Mouse (Mus musculus): ENCODE measurements around the gene Arhgap45. TPM values are rescaled to one million over a fixed set of nuclear protein-coding genes. Genes with fewer than 3 reads are reported as not detected.
"Not testable (repeated sequence)": the region's sequence is repeated elsewhere in the genome, so short reads cannot be mapped to it uniquely, and the experiment has no call there.

Gene Arhgap45
- total and polyA plus RNA-seq, 3 experiments = 3.5 to 16.6 (median 5.1) TPM

DNA sequence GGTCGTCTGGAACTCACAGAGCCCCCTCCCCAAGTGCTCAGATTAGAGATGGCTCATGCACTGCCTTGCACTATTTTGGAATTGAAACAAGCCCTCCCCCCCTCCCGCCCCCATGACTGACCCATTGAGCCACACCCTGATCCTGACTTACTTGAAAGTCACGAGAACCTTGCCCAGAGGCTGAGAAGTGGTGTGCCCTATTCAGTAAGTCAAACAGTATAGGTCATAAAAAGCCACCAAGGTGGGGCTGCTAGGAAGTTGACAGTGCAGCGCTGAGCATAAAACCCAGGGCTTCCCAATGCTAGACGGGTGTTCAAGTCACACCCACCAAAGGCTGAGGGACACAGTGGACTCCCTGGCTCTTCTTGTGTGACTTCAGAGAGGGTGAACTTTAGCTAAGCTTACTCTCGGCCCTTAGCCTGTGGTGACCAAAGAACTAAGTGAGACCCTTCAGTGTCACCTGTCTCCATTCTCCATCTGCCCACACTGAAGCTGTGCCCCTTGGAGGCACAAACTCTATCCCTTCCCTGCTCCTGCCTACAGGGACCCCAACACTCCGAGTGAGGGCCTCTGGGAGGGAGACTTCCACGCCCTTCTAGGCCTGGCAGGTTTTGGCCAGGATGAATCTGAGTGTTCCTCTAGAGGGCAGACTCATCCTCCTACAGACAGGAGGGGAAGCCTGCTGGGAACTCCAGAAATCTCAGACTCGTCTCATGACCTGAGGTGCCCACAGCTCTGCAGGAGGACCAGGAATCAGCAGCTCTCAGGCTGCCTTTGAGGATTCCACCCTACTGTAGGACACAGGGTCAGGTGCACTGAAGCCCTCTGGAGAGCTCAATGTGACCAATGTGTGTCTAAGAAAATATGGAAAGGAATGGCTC lies 17.3 kb downstream of the Arhgap45 start:
- H3K27ac ChIP-seq = peak overlapping the region; percentile 85
- DNase-seq = peak; percentile 59 to 69
- H3K9ac ChIP-seq (ENCODE audit: low read depth, low read length) = no peak overlapping the region
- TF ChIP-seq POLR2A (IDR thresholded peaks at IDR 0.05; ENCODE audit: insufficient read depth, low read depth, low read length) = 0 out of 2 replicates have a peak, but pooled peaks have one; percentile 14
- TF ChIP-seq EP300 (IDR thresholded peaks at IDR 0.05; ENCODE audit: insufficient read depth, low read depth, low read length) = peak; percentile 71
- peak; percentile 76 for TF ChIP-seq CTCF (IDR thresholded peaks at IDR 0.05)
- no peaks in the 10 kb centered on the region for H3K27me3 ChIP-seq (ENCODE audit: control insufficient read depth, insufficient read depth, low read length)
- no peaks in the 10 kb centered on the region for H3K79me2 ChIP-seq (replicated peaks; ENCODE audit: control insufficient read depth, insufficient read depth, low read length)
- intact Hi-C loops (cut with DNase I) = no loop called here
- 15% methylated on average over 9 of the region's 9 CpGs for WGBS
- peaks cover 32% of the 10 kb centered on the region for H3K4me1 ChIP-seq (ENCODE audit: control insufficient read depth, insufficient read depth, low read length)
- peaks cover 2% of the 10 kb centered on the region; the same call in 1 of the 2 replicates for H3K36me3 ChIP-seq (ENCODE audit: control insufficient read depth, insufficient read depth, low read length)
- H3K4me3 ChIP-seq = no peak overlapping the region

DNA sequence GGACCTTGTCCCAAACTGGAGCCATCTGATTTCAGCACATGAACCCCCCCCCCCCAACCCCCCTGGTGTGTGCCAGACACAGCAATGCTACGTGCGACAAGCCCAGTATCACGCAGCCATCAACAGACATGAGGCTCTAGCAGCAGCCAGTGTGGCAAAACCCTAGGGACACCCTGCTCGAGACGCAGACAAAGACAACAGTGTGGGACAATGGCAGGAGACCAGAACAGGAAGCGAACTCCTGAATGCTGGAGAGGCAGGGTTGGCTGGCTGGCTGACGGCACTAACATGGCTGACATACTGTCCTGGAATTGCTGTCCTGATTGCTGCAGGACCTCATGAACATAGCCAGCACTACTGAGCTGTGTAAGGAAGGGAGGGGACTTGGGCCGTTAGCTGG lies 18.7 kb downstream of the Arhgap45 start:
- Histone ChIP-seq H3K27me3 (ENCODE audit: control insufficient read depth, insufficient read depth, low read length) (no peaks in the 10 kb centered on the region), H3K36me3 (ENCODE audit: control insufficient read depth, insufficient read depth, low read length) (peaks cover 2% of the 10 kb centered on the region; the same call in 1 of the 2 replicates), H3K4me1 (ENCODE audit: control insufficient read depth, insufficient read depth, low read length) (peaks cover 32% of the 10 kb centered on the region), H3K27ac (peak overlapping the region; percentile 85), H3K79me2 (replicated peaks; ENCODE audit: control insufficient read depth, insufficient read depth, low read length) (no peaks in the 10 kb centered on the region), H3K4me3 (no peak overlapping the region), H3K9ac (ENCODE audit: low read depth, low read length) (peak overlapping the region; percentile 18; the same call in 1 of the 2 replicates)
- TF ChIP-seq EP300 (IDR thresholded peaks at IDR 0.05; ENCODE audit: insufficient read depth, low read depth, low read length) (peak; percentile 85), CTCF (IDR thresholded peaks at IDR 0.05) (no peak), POLR2A (IDR thresholded peaks at IDR 0.05; ENCODE audit: insufficient read depth, low read depth, low read length) (peak; percentile 55)
- 50% methylated on average over 8 of the region's 8 CpGs for WGBS
- peak in 1 of 2 experiments; percentile 59 for DNase-seq
- intact Hi-C loops (cut with DNase I) = loop anchor here (5.0 kb wide), 1 partner anchor 183 kb away; the partner anchor contains the start of gene Ptbp1

DNA sequence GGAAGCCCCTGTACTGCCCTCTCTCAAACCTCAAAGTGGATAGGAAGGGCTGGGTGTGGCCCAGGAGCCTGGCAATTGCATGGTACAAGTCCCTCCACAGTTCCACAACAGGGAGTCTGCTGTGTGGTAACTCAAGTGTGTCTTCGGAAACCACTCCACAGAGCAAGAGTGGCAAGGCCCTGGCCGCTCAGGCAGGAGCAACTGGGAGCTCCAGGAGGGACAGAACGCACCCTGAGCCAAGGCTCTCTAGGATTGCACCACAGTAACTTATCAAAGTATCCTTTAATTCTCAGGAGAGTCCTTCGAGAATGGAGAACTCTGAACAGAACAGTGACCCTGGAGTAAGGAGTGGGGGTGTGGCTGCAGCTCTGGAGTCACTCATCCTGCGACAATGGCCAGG lies 19.2 kb downstream of the Arhgap45 start:
- Histone ChIP-seq H3K27me3 (ENCODE audit: control insufficient read depth, insufficient read depth, low read length) (no peaks in the 10 kb centered on the region), H3K9ac (ENCODE audit: low read depth, low read length) (no peak overlapping the region), H3K4me3 (no peak overlapping the region), H3K36me3 (ENCODE audit: control insufficient read depth, insufficient read depth, low read length) (peaks cover 2% of the 10 kb centered on the region; the same call in 1 of the 2 replicates), H3K27ac (peak overlapping the region; percentile 85), H3K79me2 (replicated peaks; ENCODE audit: control insufficient read depth, insufficient read depth, low read length) (no peaks in the 10 kb centered on the region), H3K4me1 (ENCODE audit: control insufficient read depth, insufficient read depth, low read length) (peaks cover 32% of the 10 kb centered on the region)
- no peak for DNase-seq
- 60% methylated on average over 5 of the region's 5 CpGs for WGBS
- TF ChIP-seq POLR2A (IDR thresholded peaks at IDR 0.05; ENCODE audit: insufficient read depth, low read depth, low read length) (no peak), EP300 (IDR thresholded peaks at IDR 0.05; ENCODE audit: insufficient read depth, low read depth, low read length) (no peak), CTCF (IDR thresholded peaks at IDR 0.05) (no peak)
- intact Hi-C loops (cut with DNase I) = loop anchor here (5.0 kb wide), 1 partner anchor 183 kb away; the partner anchor contains the start of gene Ptbp1

DNA sequence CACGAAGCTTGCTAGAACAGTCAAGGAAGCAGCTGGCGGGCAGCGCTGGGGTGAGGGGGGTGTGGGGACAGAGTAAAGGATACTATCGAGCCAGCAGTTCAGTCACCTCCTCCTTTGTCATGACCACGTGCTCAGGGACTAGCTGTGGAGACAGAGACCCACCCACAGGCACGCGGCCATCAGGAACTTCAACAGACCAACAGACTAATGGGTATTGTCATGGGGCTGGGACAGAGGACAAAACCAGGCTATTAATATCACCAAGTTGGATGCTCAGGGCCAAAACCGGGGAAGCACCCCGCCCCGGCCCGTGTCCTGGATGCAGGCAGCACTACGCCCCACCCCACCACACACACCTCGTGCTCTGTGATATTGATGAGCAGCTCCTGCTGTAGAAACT lies 20.4 kb downstream of the Arhgap45 start:
- H3K4me3 ChIP-seq = no peak overlapping the region
- H3K9ac ChIP-seq (ENCODE audit: low read depth, low read length) = no peak overlapping the region
- WGBS = 34% methylated on average over 13 of the region's 13 CpGs
- H3K27me3 ChIP-seq (ENCODE audit: control insufficient read depth, insufficient read depth, low read length) = no peaks in the 10 kb centered on the region
- peaks cover 2% of the 10 kb centered on the region; the same call in 1 of the 2 replicates for H3K36me3 ChIP-seq (ENCODE audit: control insufficient read depth, insufficient read depth, low read length)
- DNase-seq = peak; percentile 72 to 89
- peaks cover 32% of the 10 kb centered on the region for H3K4me1 ChIP-seq (ENCODE audit: control insufficient read depth, insufficient read depth, low read length)
- no peak for TF ChIP-seq POLR2A (IDR thresholded peaks at IDR 0.05; ENCODE audit: insufficient read depth, low read depth, low read length)
- peak; percentile 98 for TF ChIP-seq EP300 (IDR thresholded peaks at IDR 0.05; ENCODE audit: insufficient read depth, low read depth, low read length)
- no peak for TF ChIP-seq CTCF (IDR thresholded peaks at IDR 0.05)
- peak overlapping the region; percentile 85 for H3K27ac ChIP-seq
- intact Hi-C loops (cut with DNase I) = loop anchor here (5.0 kb wide), 1 partner anchor 185 kb away; the partner anchor contains the start of gene Ptbp1
- no peaks in the 10 kb centered on the region for H3K79me2 ChIP-seq (replicated peaks; ENCODE audit: control insufficient read depth, insufficient read depth, low read length)

DNA sequence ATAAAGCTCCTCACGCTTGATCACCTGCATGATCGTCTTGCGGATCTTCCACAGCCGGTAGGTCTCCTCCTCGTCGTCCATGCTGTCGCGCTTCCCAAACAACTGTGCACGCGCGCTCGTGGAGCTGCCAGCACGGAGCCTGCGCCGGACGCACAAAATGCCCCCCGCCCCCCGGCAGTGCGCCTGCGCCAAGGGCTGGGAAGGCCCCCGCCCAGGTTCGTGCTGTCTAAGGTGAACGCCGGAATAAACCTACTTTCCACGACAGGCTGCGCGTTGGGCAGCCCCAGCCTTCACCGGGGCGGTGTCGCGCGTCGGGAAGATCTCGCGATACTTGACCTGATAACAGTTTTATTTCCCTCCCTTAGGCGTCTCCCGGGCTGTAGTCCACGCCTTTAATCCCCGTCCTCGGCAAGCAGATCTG lies 23.1 kb downstream of the Arhgap45 start, which contains the start of gene Polr2e:
Gene Polr2e (minus strand): TSS at position 237 of the 421 bp plus-strand sequence.
- TF ChIP-seq EP300 (IDR thresholded peaks at IDR 0.05; ENCODE audit: insufficient read depth, low read depth, low read length) = peak; percentile 98
- TF ChIP-seq POLR2A (IDR thresholded peaks at IDR 0.05; ENCODE audit: insufficient read depth, low read depth, low read length) = peak; percentile 89
- 0 out of 2 replicates have a peak, but pooled peaks have one; percentile 9 for TF ChIP-seq CTCF (IDR thresholded peaks at IDR 0.05)
- peaks cover 2% of the 10 kb centered on the region; the same call in 1 of the 2 replicates for H3K36me3 ChIP-seq (ENCODE audit: control insufficient read depth, insufficient read depth, low read length)
- peaks cover 21% of the 10 kb centered on the region for H3K4me1 ChIP-seq (ENCODE audit: control insufficient read depth, insufficient read depth, low read length)
- no peaks in the 10 kb centered on the region for H3K27me3 ChIP-seq (ENCODE audit: control insufficient read depth, insufficient read depth, low read length)
- H3K27ac ChIP-seq = peak within 1 kb of the TSS; percentile 89
- WGBS = under 1% methylated on average over 40 of the region's 40 CpGs
- intact Hi-C loops (cut with DNase I) = loop anchor here (2.0 to 5.0 kb wide), 5 partner anchors 13 to 187 kb away; partner anchors contain the start of genes Abca7, Cnn2, Ptbp1 and Stk11
- H3K4me3 ChIP-seq = peak within 1 kb of the TSS; percentile 98
- DNase-seq = peak; percentile 97 to 98
- no peaks in the 10 kb centered on the region for H3K79me2 ChIP-seq (replicated peaks; ENCODE audit: control insufficient read depth, insufficient read depth, low read length)
- H3K9ac ChIP-seq (ENCODE audit: low read depth, low read length) = peak within 1 kb of the TSS; percentile 83

DNA sequence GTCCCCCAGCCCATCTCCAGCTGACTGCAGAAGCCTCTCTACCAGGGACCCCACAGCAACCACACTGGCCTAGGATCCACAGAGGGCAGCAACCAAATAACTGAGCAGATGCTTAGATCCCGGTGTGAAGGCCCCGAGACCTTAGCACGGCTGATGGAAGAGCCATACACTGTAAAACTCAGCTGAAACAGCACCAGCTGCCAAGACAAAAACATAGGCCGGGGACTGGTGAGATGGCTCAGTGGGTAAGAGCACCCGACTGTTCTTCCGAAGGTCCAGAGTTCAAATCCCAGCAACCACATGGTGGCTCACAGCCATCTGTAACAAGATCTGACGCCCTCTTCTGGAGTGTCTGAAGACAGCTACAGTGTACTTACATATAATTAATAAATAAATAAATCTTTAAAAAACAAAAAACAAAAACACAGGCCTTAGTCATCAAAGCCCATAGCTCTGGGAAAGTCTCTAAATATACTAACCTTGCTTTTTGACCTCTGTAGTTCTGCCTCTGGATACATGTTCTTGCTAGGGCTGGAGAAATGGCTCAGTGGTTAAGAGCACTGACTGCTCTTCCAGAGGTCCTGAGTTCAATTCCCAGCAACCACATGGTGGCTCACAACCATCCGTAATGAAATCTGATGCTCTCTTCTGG lies 25.1 kb downstream of the Arhgap45 start:
- H3K4me1 ChIP-seq (ENCODE audit: control insufficient read depth, insufficient read depth, low read length); intact Hi-C loops (cut with DNase I); H3K4me3 ChIP-seq; H3K36me3 ChIP-seq (ENCODE audit: control insufficient read depth, insufficient read depth, low read length); H3K27me3 ChIP-seq (ENCODE audit: control insufficient read depth, insufficient read depth, low read length); H3K79me2 ChIP-seq (replicated peaks; ENCODE audit: control insufficient read depth, insufficient read depth, low read length); H3K9ac ChIP-seq (ENCODE audit: low read depth, low read length); H3K27ac ChIP-seq; DNase-seq: not testable (repeated sequence)
- 83% methylated on average over 8 of the region's 8 CpGs for WGBS

All from heart, adult 2 months (tissue).